Mouse (Mus musculus) embryonic facial prominence, embryonic 11.5 days (tissue): ENCODE measurements at regions not wholly inside any gene's neighbourhood (a gene's known extent, or its start where the extent isn't known, plus 50 kb on each side); places are given as distances from the start of the nearest gene placed in this dataset.
"Not testable (repeated sequence)": the region's sequence is repeated elsewhere in the genome, so short reads cannot be mapped to it uniquely, and the experiment has no call there.

Experiments
- ATAC-seq: fragments of 200-750 bp; cut with Nextera tagmentation; replicated peaks from 2 replicates; pipeline ENCODE4 v1.8.0; 2017; ENCODE audit warnings: low read depth; ENCODE audit not compliant: insufficient number of reproducible peaks, low FRiP score, low TSS enrichment
- DNase-seq: peaks from one replicate; pipeline ENCODE4 v3.0.0-alpha.2; 2015; ENCODE audit warnings: low spot score
- H3K27ac ChIP-seq: fragments of 300-500 bp; sonication (generic); replicated peaks from 2 replicates; pipeline ENCODE4 v1.5.1; 2014; ENCODE audit warnings: mild to moderate bottlenecking, low read depth, low read length, control low read depth
- H3K27me3 ChIP-seq: fragments of 300-500 bp; sonication (generic); 2 replicates; pipeline ENCODE4 v1.6.1; 2014; ENCODE audit warnings: mild to moderate bottlenecking, low read length, moderate library complexity, mixed read lengths; ENCODE audit not compliant: control insufficient read depth, insufficient read depth
- H3K36me3 ChIP-seq: fragments of 300-500 bp; sonication (generic); replicated peaks from 2 replicates; pipeline ENCODE4 v1.6.1; 2014; ENCODE audit warnings: low read depth, mild to moderate bottlenecking, low read length, moderate library complexity, mixed read lengths; ENCODE audit not compliant: control insufficient read depth, insufficient read depth
- H3K4me1 ChIP-seq: fragments of 300-500 bp; sonication (generic); 2 replicates; pipeline ENCODE4 v1.6.1; 2014; ENCODE audit warnings: low read length, mixed read lengths; ENCODE audit not compliant: control insufficient read depth, insufficient read depth
- H3K4me2 ChIP-seq: fragments of 300-500 bp; sonication (generic); 2 replicates; pipeline ENCODE4 v1.6.1; 2014; ENCODE audit warnings: low read depth, mild to moderate bottlenecking, control low read depth, low read length, moderate library complexity
- H3K4me3 ChIP-seq: fragments of 300-500 bp; sonication (generic); 2 replicates; pipeline ENCODE4 v1.5.1; 2014; ENCODE audit warnings: low read depth, low read length, control low read depth
- H3K9ac ChIP-seq: fragments of 300-500 bp; sonication (generic); replicated peaks from 2 replicates; pipeline ENCODE4 v1.6.1; 2014; ENCODE audit warnings: mild to moderate bottlenecking, control low read depth, low read length
- H3K9me3 ChIP-seq: fragments of 300-500 bp; sonication (generic); replicated peaks from 2 replicates; pipeline ENCODE4 v1.6.1; 2016; ENCODE audit warnings: mild to moderate bottlenecking, low read length, inconsistent platforms, mixed read lengths; ENCODE audit not compliant: control insufficient read depth
- WGBS: fragments of 180-500 bp; shearing (Covaris S2); extraction: QIAGEN DNeasy Blood & Tissue Kit; methylation state at CpG from one replicate; pipeline ENCODE4 v1.1.7; 2014; 5-methylcytosine and 5-hydroxymethylcytosine counted together

DNA sequence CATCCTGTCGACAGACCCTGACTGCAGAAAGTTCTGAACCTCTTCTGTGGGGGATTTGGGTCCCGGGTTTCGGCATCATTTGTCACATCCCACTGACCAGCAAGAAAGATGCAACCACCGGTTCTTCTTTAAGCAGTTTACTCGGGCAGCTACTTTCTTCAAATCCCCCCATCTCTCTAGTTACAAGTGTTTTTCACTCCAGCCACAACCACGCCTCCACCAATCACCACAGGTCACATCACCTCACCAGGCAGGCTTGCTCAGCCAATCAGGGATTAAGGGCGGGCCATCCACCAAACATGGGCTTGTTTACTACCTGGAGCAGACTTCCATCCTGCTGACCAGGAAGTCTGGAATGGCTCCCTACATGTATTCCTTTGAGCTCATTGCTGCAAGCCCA, 119.6 kb downstream of the Tnfsf18 start:
- H3K9me3 ChIP-seq, DNase-seq, H3K27ac ChIP-seq, H3K4me2 ChIP-seq, H3K36me3 ChIP-seq, H3K9ac ChIP-seq, H3K4me3 ChIP-seq, H3K4me1 ChIP-seq, H3K27me3 ChIP-seq, ATAC-seq: not testable (repeated sequence)
- 91% methylated on average over 6 of the region's 7 CpGs for WGBS

- H3K4me2 ChIP-seq, ATAC-seq, H3K9ac ChIP-seq, H3K4me3 ChIP-seq, H3K9me3 ChIP-seq, H3K36me3 ChIP-seq, H3K27me3 ChIP-seq, H3K27ac ChIP-seq, H3K4me1 ChIP-seq, DNase-seq: not testable (repeated sequence)
- WGBS, result 94% methylated on average over 10 of the region's 10 CpGs
These were observed 119.2 kb downstream of the Tnfsf18 start for GRCm38 (mm10) chr1:161613658-161614057.

DNA sequence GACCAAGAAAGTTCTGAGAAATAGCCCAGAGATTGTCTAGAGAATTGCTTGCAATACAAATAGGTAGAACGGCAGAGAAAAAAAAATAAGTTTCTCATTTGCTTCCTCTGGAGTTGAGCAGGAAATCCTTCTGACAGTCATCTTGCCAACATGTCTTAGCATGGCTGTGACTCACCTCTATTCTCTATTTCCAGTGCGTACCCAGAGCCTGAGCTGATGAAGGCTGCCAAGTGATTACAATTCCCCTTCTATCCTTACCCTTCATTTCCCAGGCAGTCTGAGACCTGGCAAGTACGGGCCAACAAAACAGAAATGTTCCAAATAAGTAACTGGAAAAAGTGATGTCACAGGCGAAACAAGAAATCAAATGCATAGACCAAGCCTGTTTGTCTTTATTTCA, 113.0 kb downstream of the Tnfsf18 start:
- no peak for ATAC-seq
- no peak overlapping the region for H3K4me3 ChIP-seq
- WGBS, result 85% methylated on average over 4 of the region's 4 CpGs
- H3K36me3 ChIP-seq, result no peaks in the 10 kb centered on the region
- H3K27ac ChIP-seq, result no peak overlapping the region
- no peaks in the 10 kb centered on the region for H3K4me1 ChIP-seq
- H3K9ac ChIP-seq, result no peak overlapping the region
- no peaks in the 10 kb centered on the region for H3K27me3 ChIP-seq
- no peaks in the 10 kb centered on the region for H3K9me3 ChIP-seq
- DNase-seq, result no peak
- no peak overlapping the region for H3K4me2 ChIP-seq

DNA sequence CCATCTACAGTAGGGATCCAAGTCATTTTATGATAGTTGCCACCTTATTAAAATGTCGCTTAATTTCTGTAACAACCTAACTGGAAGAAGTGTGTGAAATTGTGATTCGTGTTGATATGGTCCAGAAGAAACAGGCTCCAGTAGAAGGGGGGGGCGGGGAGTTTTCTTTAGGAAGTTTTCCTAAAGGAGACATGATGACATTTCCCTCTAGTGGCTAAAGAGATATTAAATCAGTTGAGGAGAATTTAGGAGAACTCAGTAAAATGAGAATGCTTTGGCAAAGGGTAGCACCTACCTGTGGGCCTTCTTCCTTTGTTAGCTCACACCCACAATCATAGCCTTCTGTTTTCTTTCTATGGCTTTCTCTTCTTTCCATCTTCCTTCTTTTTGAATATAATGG, 107.7 kb downstream of the Tnfsf18 start:
- no peak overlapping the region for H3K27ac ChIP-seq
- no peak overlapping the region for H3K4me2 ChIP-seq
- H3K9ac ChIP-seq, result no peak overlapping the region
- H3K9me3 ChIP-seq, result no peaks in the 10 kb centered on the region
- no peak overlapping the region for H3K4me3 ChIP-seq
- no peaks in the 10 kb centered on the region for H3K4me1 ChIP-seq
- no peaks in the 10 kb centered on the region for H3K27me3 ChIP-seq
- H3K36me3 ChIP-seq, result no peaks in the 10 kb centered on the region
- ATAC-seq (no peak), DNase-seq (no peak)
- 72% methylated on average over 3 of the region's 3 CpGs for WGBS

DNA sequence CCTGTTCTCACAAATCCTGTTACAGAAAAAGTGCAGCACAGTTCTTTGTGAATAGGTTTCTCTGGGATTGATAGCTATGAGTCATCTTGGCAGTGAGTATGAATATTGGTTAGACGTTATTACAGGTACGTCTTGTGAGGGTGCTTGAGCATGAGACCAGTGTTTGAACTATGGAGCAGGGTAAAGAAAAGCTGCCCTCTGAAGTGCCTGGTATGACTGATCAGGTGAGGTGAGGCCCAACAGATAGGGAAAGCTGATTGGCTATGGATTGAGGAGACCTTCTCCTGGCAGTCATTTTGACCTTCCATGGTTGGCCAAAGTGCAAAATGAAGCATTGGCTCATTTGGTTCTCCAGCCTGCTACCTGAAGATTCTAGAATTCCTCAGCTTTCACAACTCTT, 106.7 kb downstream of the Tnfsf18 start:
- Histone ChIP-seq H3K4me1 (no peaks in the 10 kb centered on the region), H3K9me3 (no peaks in the 10 kb centered on the region), H3K27me3 (no peaks in the 10 kb centered on the region), H3K4me2 (no peak overlapping the region), H3K9ac (no peak overlapping the region), H3K27ac (no peak overlapping the region), H3K4me3 (no peak overlapping the region), H3K36me3 (no peaks in the 10 kb centered on the region)
- DNase-seq, result no peak
- WGBS, result 86% methylated on average over 2 of the region's 2 CpGs
- no peak for ATAC-seq

GRCm38 (mm10) chr1:161598167-161598566, 103.7 kb downstream of the Tnfsf18 start:
- H3K4me3 ChIP-seq, result no peak overlapping the region
- no peak overlapping the region for H3K4me2 ChIP-seq
- ATAC-seq (no peak), DNase-seq (no peak)
- H3K36me3 ChIP-seq, result no peaks in the 10 kb centered on the region
- H3K9me3 ChIP-seq, result no peaks in the 10 kb centered on the region
- H3K27me3 ChIP-seq, result no peaks in the 10 kb centered on the region
- H3K27ac ChIP-seq, result no peak overlapping the region
- no peak overlapping the region for H3K9ac ChIP-seq
- 88% methylated on average over 3 of the region's 3 CpGs for WGBS
- no peaks in the 10 kb centered on the region for H3K4me1 ChIP-seq

DNA sequence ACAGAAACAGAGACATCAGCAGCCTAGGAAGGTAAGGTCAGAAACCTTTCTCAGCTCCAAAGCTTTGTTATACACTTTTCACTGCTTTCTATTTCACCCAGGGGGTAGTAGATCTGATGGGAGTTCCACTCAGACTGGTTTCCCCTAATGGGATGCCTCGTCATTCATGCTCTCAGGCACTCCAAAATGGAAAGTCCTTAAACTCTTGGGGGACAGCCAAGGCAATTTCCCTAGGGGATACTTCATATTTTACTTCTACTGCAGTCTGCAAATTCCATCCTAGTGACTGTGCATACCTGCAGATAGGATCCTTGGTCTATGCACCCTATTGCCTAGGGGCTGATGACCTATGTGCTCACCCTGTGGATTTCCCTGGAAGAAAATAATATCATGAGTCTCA, 82.1 kb downstream of the Tnfsf18 start:
- Histone ChIP-seq H3K27me3 (no peaks in the 10 kb centered on the region), H3K4me3 (no peak overlapping the region), H3K27ac (no peak overlapping the region), H3K9me3 (no peaks in the 10 kb centered on the region), H3K4me2 (no peak overlapping the region), H3K9ac (no peak overlapping the region), H3K36me3 (no peaks in the 10 kb centered on the region), H3K4me1 (no peaks in the 10 kb centered on the region)
- no peak for ATAC-seq
- DNase-seq, result no peak
- 79% methylated on average over 1 of the region's 1 CpGs for WGBS

DNA sequence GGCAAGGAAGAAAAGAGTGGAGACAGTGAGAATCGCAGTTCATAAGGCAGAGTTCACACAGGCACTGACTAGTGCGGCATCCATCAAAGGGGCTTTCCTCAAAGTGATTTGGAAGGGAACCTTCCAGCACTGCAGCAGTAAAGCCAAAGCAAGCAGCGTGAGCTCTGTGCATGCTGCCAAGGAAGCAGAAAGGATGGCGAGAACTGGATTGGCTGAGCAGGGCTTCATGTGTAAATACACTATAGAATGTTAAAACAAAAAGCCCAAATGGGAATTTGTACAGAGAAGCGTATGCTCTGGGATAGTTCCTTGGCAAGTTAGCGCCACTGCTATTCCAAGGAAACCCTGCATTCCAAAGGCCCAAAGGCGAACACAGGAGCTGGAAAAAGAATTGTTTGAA, 81.5 kb downstream of the Tnfsf18 start:
- no peak for ATAC-seq

DNA sequence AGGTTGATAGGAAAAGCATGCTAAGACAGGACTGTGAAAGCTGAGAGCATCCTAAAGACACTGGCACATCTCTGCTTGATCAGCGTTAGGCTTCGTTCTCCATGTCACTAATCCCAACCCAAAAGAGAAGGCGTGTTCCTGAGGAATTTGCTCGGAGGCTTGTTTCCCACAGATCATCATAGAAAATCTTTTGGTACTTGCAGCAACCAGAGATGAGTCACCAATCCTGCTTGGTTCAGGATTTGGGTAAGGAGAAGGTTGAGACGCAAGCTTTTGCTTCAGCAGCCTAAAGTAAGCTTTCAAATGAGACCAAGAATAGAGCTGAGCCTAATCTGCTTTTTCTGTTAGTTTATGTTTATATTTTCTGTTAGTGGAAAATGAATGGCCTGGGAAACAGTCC, 80.7 kb downstream of the Tnfsf18 start:
- no peak for ATAC-seq
- Histone ChIP-seq H3K9ac (no peak overlapping the region), H3K27me3 (no peaks in the 10 kb centered on the region), H3K9me3 (no peaks in the 10 kb centered on the region), H3K4me2 (no peak overlapping the region), H3K4me3 (no peak overlapping the region), H3K27ac (no peak overlapping the region), H3K4me1 (no peaks in the 10 kb centered on the region), H3K36me3 (no peaks in the 10 kb centered on the region)
- DNase-seq, result no peak
- 84% methylated on average over 5 of the region's 5 CpGs for WGBS

More for the DNA sequence above, 81.5 kb downstream of the Tnfsf18 start:
- Histone ChIP-seq H3K9me3 (no peaks in the 10 kb centered on the region), H3K27ac (no peak overlapping the region), H3K9ac (no peak overlapping the region), H3K4me2 (no peak overlapping the region), H3K36me3 (no peaks in the 10 kb centered on the region), H3K4me3 (no peak overlapping the region), H3K27me3 (no peaks in the 10 kb centered on the region), H3K4me1 (no peaks in the 10 kb centered on the region)
- WGBS, result 70% methylated on average over 7 of the region's 7 CpGs
- no peak for DNase-seq
